Mouse (Mus musculus): ENCODE measurements around the gene Adgrg4.

Adgrg4 gene

GRCm38 (mm10) chrX:56869863-56870262 lies at the start of gene Adgrg4:
TSS of gene Adgrg4 (plus strand) at chrX:56870163.
- DNase-seq (ENCODE audit: low spot score), result no peak

- peak; percentile 4 for DNase-seq (ENCODE audit: low spot score)
Observed at GRCm38 (mm10) chrX:56821765-56822603, 48.0 kb upstream of the Adgrg4 start, which contains the start of gene Map7d3. TSS of gene Map7d3 (minus strand) at chrX:56822326.

GRCm38 (mm10) chrX:56827492-56827891 lies 42.5 kb upstream of the Adgrg4 start:
- DNase-seq (ENCODE audit: low spot score), result peak; percentile 22

- DNase-seq (ENCODE audit: low spot score), result no peak
Observed at GRCm38 (mm10) chrX:56835842-56836241, 34.1 kb upstream of the Adgrg4 start.

GRCm38 (mm10) chrX:56839369-56839768 lies 30.6 kb upstream of the Adgrg4 start:
- no peak for DNase-seq (ENCODE audit: low spot score)

- no peak for DNase-seq (ENCODE audit: low spot score)
Observed at GRCm38 (mm10) chrX:56841255-56841654, 28.7 kb upstream of the Adgrg4 start.

GRCm38 (mm10) chrX:57012891-57013290 lies 142.9 kb downstream of the Adgrg4 start:
- no peak for DNase-seq (ENCODE audit: low spot score)

GRCm38 (mm10) chrX:57042774-57043173 lies 172.8 kb downstream of the Adgrg4 start, which contains the start of gene Brs3:
TSS of gene Brs3 (plus strand) at chrX:57043074.
- no peak for DNase-seq (ENCODE audit: low spot score)

- no peak for DNase-seq (ENCODE audit: low spot score)
Observed at GRCm38 (mm10) chrX:57043869-57044268, 173.9 kb downstream of the Adgrg4 start.

Measured in testis, postnatal 14 days (tissue).